Mouse (Mus musculus): ENCODE data around the gene Ufc1.

- no peak for TF ChIP-seq CTCF (IDR thresholded peaks at IDR 0.05; ENCODE audit: extremely low read depth, insufficient read depth, insufficient read length, insufficient replicate concordance)
- TF ChIP-seq POLR2A (IDR thresholded peaks at IDR 0.05; ENCODE audit: low read depth, low read length): no peak
Observed at GRCm38 (mm10) chr1:171342262-171343207, 47.7 kb upstream of the Ufc1 start.

Data from spleen, adult 2 months (tissue).